Mouse (Mus musculus): ENCODE results near the gene Klhl40. TPM values are rescaled to one million over a fixed set of nuclear protein-coding genes. Genes with fewer than 3 reads are reported as not detected.

The Klhl40 gene
- 0.21 and 0.62 TPM in 2 replicates for total RNA-seq (2012; rRNA removed)

GRCm38 (mm10) chr9:121777484-121778065 is at the start of gene Klhl40:
Gene Klhl40, plus strand, starts transcription at chr9:121777607.
- in situ Hi-C loops (cut with MboI; ENCODE audit: low sequenced_read_pairs in 2 of 2, unreplicated experiment in 2 of 2) = no loop called here
- Histone ChIP-seq H3K27ac (ENCODE audit: insufficient read depth, low read depth, low read length, poor library complexity, severe bottlenecking) (no peak within 1 kb of the TSS), H3K9me3 (ENCODE audit: control insufficient read depth, insufficient read depth, low read depth, low read length) (no peaks in the 10 kb centered on the region), H3K4me3 (ENCODE audit: insufficient read depth in 1 of 2, low read depth in 1 of 2, low read length in 2 of 2, poor library complexity in 1 of 2, severe bottlenecking in 1 of 2) (peak within 1 kb of the TSS; percentile 8 to 44; a peak in 2 of 4 replicates), H3K36me3 (ENCODE audit: control insufficient read depth, insufficient read depth, low read length, poor library complexity, severe bottlenecking) (no peaks in the 10 kb centered on the region), H3K4me1 (ENCODE audit: control insufficient read depth in 2 of 2, insufficient read depth in 2 of 2, low read length in 2 of 2, poor library complexity in 1 of 2) (peaks cover 0 to 4% of the 10 kb centered on the region in 2 experiments; a peak in 1 of 4 replicates), H3K9ac (ENCODE audit: insufficient read depth, low read depth, low read length, poor library complexity, severe bottlenecking) (peak within 1 kb of the TSS; percentile 2; the same call in 1 of the 2 replicates)
- TF ChIP-seq ZC3H11A (IDR thresholded peaks at IDR 0.05; ENCODE audit: borderline replicate concordance, low read depth, low read length) (no peak), ZNF384 (IDR thresholded peaks at IDR 0.05; ENCODE audit: low read depth, low read length) (no peak), CHD2 (IDR thresholded peaks at IDR 0.05; ENCODE audit: low read depth, low read length) (no peak), MAFK (IDR thresholded peaks at IDR 0.05; ENCODE audit: insufficient read depth, low read depth, low read length) (no peak), HCFC1 (IDR thresholded peaks at IDR 0.05; ENCODE audit: borderline replicate concordance, insufficient read depth, low read length) (no peak)
- no peak for DNase-seq (ENCODE audit: low read depth, low spot score)

GRCm38 (mm10) chr9:121740490-121740889 is 36.9 kb upstream of the Klhl40 start:
- no peaks in the 10 kb centered on the region for H3K9me3 ChIP-seq (ENCODE audit: control insufficient read depth, insufficient read depth, low read depth, low read length)
- H3K36me3 ChIP-seq (ENCODE audit: control insufficient read depth, insufficient read depth, low read length, poor library complexity, severe bottlenecking) = peaks cover 11% of the 10 kb centered on the region
- no peak for DNase-seq (ENCODE audit: low read depth, low spot score)
- H3K27ac ChIP-seq (ENCODE audit: insufficient read depth, low read depth, low read length, poor library complexity, severe bottlenecking) = no peak overlapping the region
- H3K4me1 ChIP-seq (ENCODE audit: control insufficient read depth in 2 of 2, insufficient read depth in 2 of 2, low read length in 2 of 2, poor library complexity in 1 of 2) = no peaks in the 10 kb centered on the region
- H3K4me3 ChIP-seq (ENCODE audit: insufficient read depth in 1 of 2, low read depth in 1 of 2, low read length in 2 of 2, poor library complexity in 1 of 2, severe bottlenecking in 1 of 2) = no peak overlapping the region
- in situ Hi-C loops (cut with MboI; ENCODE audit: low sequenced_read_pairs in 2 of 2, unreplicated experiment in 2 of 2) = loop anchor here in 1 of 2 experiments (25.0 kb wide), 1 partner anchor 1272 kb away; the partner anchor contains the start of gene Tmem42
- TF ChIP-seq HCFC1 (IDR thresholded peaks at IDR 0.05; ENCODE audit: borderline replicate concordance, insufficient read depth, low read length) (no peak), ZNF384 (IDR thresholded peaks at IDR 0.05; ENCODE audit: low read depth, low read length) (no peak), ZC3H11A (IDR thresholded peaks at IDR 0.05; ENCODE audit: borderline replicate concordance, low read depth, low read length) (no peak), MAFK (IDR thresholded peaks at IDR 0.05; ENCODE audit: insufficient read depth, low read depth, low read length) (no peak), CHD2 (IDR thresholded peaks at IDR 0.05; ENCODE audit: low read depth, low read length) (no peak)
- H3K9ac ChIP-seq (ENCODE audit: insufficient read depth, low read depth, low read length, poor library complexity, severe bottlenecking) = no peak overlapping the region

- no peak overlapping the region for H3K9ac ChIP-seq (ENCODE audit: insufficient read depth, low read depth, low read length, poor library complexity, severe bottlenecking)
- peaks cover 11% of the 10 kb centered on the region for H3K36me3 ChIP-seq (ENCODE audit: control insufficient read depth, insufficient read depth, low read length, poor library complexity, severe bottlenecking)
- no peak overlapping the region for H3K4me3 ChIP-seq (ENCODE audit: insufficient read depth in 1 of 2, low read depth in 1 of 2, low read length in 2 of 2, poor library complexity in 1 of 2, severe bottlenecking in 1 of 2)
- H3K27ac ChIP-seq (ENCODE audit: insufficient read depth, low read depth, low read length, poor library complexity, severe bottlenecking) = no peak overlapping the region
- no peak for TF ChIP-seq HCFC1 (IDR thresholded peaks at IDR 0.05; ENCODE audit: borderline replicate concordance, insufficient read depth, low read length)
- TF ChIP-seq ZC3H11A (IDR thresholded peaks at IDR 0.05; ENCODE audit: borderline replicate concordance, low read depth, low read length) = no peak
- TF ChIP-seq ZNF384 (IDR thresholded peaks at IDR 0.05; ENCODE audit: low read depth, low read length) = no peak
- TF ChIP-seq CHD2 (IDR thresholded peaks at IDR 0.05; ENCODE audit: low read depth, low read length) = no peak
- TF ChIP-seq MAFK (IDR thresholded peaks at IDR 0.05; ENCODE audit: insufficient read depth, low read depth, low read length) = no peak
- in situ Hi-C loops (cut with MboI; ENCODE audit: low sequenced_read_pairs in 2 of 2, unreplicated experiment in 2 of 2) = loop anchor here in 1 of 2 experiments (25.0 kb wide), 1 partner anchor 1271 kb away; the partner anchor contains the start of gene Tmem42
- DNase-seq (ENCODE audit: low read depth, low spot score) = no peak
- H3K4me1 ChIP-seq (ENCODE audit: control insufficient read depth in 2 of 2, insufficient read depth in 2 of 2, low read length in 2 of 2, poor library complexity in 1 of 2) = no peaks in the 10 kb centered on the region
- no peaks in the 10 kb centered on the region for H3K9me3 ChIP-seq (ENCODE audit: control insufficient read depth, insufficient read depth, low read depth, low read length)
Measured at GRCm38 (mm10) chr9:121741168-121741567, 36.2 kb upstream of the Klhl40 start.

- Histone ChIP-seq H3K36me3 (ENCODE audit: control insufficient read depth, insufficient read depth, low read length, poor library complexity, severe bottlenecking) (peaks cover 30% of the 10 kb centered on the region), H3K27ac (ENCODE audit: insufficient read depth, low read depth, low read length, poor library complexity, severe bottlenecking) (no peak overlapping the region), H3K4me1 (ENCODE audit: control insufficient read depth in 2 of 2, insufficient read depth in 2 of 2, low read length in 2 of 2, poor library complexity in 1 of 2) (no peaks in the 10 kb centered on the region), H3K9ac (ENCODE audit: insufficient read depth, low read depth, low read length, poor library complexity, severe bottlenecking) (no peak overlapping the region), H3K4me3 (ENCODE audit: insufficient read depth in 1 of 2, low read depth in 1 of 2, low read length in 2 of 2, poor library complexity in 1 of 2, severe bottlenecking in 1 of 2) (no peak overlapping the region), H3K9me3 (ENCODE audit: control insufficient read depth, insufficient read depth, low read depth, low read length) (no peaks in the 10 kb centered on the region)
- in situ Hi-C loops (cut with MboI; ENCODE audit: low sequenced_read_pairs in 2 of 2, unreplicated experiment in 2 of 2) = loop anchor here in 1 of 2 experiments (25.0 kb wide), 1 partner anchor 1268 kb away; the partner anchor contains the start of gene Tmem42
- TF ChIP-seq ZNF384 (IDR thresholded peaks at IDR 0.05; ENCODE audit: low read depth, low read length) (no peak), ZC3H11A (IDR thresholded peaks at IDR 0.05; ENCODE audit: borderline replicate concordance, low read depth, low read length) (no peak), MAFK (IDR thresholded peaks at IDR 0.05; ENCODE audit: insufficient read depth, low read depth, low read length) (no peak), CHD2 (IDR thresholded peaks at IDR 0.05; ENCODE audit: low read depth, low read length) (no peak), HCFC1 (IDR thresholded peaks at IDR 0.05; ENCODE audit: borderline replicate concordance, insufficient read depth, low read length) (no peak)
- no peak for DNase-seq (ENCODE audit: low read depth, low spot score)
Measured at GRCm38 (mm10) chr9:121744051-121744450, 33.4 kb upstream of the Klhl40 start.

Data from ES-E14 (cell line).